Mouse (Mus musculus) spleen, postnatal 36 days (tissue): Measurements from ENCODE around the gene Erc2.
"Not testable (repeated sequence)": the region's sequence is repeated elsewhere in the genome, so short reads cannot be mapped to it uniquely, and the experiment has no call there.

Source experiments
- DNase-seq, 2 experiments: peaks; one replicate each; pipeline ENCODE4 v3.0.0; 2022; ENCODE audit warnings: low spot score in 2 of 2, mixed read lengths in 1 of 2

Gene Erc2

DNA sequence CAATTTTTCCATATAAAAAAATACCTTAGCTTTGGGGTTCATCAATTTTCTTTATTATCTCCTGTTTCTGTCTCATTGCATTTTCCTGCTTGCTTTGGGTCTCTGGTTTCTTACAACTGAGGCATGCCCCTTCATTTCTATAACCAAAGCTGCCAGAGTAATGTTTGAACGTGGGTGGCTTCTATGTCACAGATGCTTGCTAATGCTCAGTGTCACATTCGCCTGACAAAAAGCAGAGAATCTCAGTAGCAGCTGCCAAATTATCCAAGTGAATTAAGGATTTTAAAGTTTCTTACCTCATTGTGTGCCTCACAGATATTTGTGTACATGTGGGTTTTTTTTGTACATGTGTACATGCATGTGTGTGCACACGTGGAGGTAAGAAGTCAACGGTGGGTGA lies 210.0 kb downstream of the Erc2 start:
- DNase-seq, result no peak

DNA sequence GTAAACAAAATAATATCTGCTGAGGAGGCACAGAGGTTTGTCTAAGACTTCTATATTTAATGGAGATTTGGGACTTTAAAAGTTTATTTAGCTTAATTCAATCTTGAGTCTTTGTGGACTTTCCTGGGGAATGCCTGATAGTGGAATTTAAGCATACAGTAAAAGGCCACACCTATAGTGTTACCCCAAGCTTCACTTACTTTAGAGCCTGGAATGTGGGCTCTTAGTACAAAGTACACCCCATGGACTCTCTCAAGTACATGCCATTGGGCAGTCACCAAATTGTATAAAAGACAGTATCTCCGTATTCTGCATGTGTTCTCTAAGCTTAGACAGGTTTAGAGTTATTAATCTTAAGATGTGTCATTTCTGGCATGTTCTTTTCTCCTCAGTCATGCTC lies 213.1 kb downstream of the Erc2 start:
- no peak for DNase-seq

DNA sequence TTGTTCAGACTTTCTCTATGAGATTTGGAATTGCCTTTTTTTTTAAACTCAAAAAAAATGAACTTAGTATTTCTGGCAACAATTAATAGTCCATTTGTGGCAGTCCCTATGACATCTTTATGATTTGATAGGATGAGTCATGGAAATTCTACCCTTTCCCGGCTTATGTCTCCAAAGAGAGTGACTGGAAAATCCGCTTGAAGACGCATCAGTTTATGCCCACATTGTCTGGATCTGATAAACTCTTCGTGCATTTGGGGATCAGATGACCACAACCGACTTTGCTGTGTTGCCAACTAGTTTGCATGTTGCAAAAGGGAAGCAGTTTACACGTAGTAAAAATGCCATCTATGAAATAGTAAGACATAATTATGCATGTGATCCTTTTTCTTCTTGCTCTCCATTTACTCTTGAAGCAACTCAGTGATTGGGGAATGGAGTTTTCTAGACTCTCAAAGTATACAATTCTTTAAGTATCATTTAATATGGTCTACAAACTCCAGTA lies 215.4 kb downstream of the Erc2 start:
- no peak for DNase-seq

DNA sequence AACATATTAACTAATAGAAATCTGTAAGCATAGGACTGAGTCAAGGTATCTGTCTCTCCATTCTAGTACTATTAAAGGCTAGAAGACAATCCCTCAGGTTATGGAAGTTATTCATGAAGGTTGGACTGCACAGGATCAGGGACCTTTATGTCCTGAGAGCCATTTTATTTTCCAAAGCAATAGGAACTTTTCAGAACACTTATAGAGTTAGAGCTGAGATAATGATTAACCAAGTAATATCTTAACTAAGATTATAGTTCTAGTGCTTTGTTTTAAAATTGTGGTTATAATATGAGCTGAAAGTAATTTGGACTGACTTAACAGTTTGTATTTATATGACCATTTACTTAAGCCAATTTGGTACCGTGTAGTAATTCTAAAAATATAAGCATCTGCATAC lies 217.9 kb downstream of the Erc2 start:
- no peak for DNase-seq

DNA sequence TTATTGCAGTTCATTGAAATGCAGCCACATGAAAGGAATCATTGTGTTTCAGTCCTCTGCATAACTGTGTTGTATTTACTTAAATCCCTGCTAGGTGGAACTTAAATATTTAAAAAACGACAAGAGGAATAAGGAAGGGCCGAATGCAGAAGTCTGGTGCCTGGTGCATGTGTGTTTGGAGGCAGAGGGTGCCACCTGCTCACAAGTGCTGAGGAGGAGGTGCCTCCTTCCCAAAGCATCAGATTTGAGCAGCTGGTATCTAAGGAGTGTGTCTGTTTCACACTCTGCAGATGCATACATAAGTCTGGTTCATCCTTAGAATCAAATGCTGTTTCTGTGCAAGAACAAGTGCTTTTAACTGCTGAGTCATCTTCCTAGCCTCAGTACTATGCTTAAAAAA lies 224.6 kb downstream of the Erc2 start:
- DNase-seq, result no peak

DNA sequence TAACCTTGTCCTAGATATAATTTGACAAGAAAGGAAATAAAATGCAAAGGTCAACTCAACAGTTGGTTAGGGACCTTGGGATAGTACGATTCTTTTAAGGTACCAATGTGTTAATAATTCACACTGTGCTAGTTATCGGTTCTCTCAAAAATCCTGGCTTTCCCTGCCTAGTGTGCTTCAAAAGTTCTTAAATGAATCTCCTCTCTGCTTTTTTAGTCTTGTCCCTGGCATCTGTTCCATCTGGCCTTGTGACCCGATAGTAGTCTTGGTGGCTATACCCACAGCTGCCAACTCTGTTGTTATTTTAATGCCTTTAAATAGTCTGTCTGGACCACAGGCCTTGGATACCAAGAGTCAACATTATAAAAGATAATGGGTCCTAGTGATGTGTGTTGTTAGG lies 225.1 kb downstream of the Erc2 start:
- no peak for DNase-seq

DNA sequence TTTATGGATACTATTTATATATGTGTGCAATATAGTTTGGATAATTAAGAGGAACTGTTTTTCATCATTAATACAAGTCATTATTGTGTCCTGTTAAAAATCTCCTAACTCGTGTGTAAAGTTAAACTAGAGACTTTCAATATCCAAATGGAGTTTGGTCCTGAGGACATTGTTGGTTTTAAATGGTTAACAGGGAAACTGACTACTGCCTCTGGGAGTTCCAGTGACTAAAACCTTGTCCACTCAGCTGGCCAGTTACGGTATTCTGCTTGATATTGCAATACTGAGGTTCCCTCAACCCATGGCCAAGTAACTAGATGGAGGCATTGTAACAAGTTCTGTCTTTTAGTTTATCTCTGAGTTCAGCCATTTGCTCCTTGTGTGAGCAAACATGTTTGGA lies 229.0 kb downstream of the Erc2 start:
- DNase-seq, result no peak

DNA sequence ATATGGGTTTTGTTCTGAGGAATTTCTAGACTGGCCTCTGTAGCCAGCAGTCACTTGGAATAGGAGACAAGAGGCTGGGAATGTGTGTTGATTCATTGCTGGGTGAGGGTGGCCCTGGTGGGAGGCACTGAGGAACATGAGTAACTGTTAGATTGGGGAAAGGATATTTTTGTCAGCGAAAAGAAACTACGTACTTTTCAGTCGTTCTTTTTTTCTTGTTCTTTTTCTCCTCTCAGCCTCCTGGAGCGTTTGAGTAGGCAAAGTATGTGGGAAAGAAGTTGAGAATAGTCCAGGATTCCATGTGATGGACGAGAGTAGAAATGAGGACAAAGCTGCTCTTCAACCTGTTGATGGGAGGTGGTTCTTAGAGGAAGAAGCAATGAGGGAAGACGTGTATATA lies 230.4 kb downstream of the Erc2 start:
- no peak for DNase-seq

DNA sequence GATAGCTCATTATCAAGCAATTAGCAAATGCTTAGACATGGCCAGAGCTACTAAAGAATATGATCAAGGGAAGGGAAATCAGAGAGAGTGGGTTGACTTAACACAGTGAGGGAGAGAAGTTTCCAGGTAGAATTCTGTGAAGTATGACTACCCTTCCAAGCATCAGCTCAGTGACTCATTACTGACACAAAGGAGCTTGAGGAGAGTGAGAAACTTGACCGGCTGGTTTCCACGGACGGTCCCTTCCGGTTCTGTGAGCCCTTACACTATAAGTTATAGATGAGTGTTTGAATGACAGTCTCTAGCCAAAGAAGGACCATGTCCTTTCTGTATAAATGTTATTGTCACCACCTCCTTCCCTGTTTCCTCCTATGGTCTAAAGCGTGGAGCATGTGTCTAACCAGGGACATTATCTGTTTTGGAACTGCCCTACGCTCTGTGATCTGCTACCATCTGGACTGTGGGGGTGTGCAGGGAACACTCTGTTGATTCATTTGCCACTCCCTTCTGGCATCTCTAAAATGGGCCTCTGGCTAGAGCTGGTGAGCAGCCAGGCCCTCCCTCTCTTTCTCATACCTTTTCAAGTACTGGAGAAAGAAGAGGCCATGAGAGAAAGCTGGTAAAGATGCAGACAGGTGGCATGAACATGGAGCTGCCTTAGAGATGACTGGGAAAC lies 238.3 kb downstream of the Erc2 start:
- no peak for DNase-seq

DNA sequence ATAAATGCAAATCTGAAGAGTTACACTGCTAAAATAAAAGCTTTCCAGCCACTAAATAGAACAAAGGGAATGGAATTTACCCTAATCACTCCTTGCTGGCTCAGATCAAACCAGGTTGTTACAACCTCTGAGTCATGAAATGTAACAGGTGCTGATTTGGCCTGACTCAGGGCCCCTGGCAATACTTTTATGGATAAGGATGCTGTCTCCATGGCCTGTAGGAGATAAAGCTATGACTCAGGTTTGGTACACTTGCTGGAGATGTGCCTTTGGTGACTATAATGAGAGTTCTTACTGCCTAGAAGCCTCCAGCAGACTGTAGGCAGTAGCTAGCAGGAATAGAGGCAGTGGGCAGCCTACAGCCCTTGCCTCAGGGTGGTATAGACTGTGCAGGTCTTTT lies 240.1 kb downstream of the Erc2 start:
- no peak for DNase-seq

DNA sequence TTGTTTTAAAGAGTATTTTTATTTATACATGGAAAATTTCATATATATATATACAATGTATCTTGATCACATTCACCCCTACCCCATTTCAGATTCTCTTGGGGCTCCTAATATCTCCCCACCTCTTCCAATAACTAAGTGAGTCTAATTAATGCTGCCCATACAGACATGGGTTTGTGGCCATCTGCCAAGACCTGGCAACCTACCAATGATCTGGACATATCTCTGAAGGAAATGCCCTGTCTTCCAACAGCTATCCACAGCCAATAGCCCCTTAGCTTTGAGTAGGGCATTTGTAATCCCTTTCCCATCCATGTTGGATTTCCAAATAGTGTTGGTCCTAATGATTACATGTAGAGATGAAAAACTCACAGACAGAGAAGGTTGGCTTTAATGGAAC lies 245.2 kb downstream of the Erc2 start:
- no peak for DNase-seq

DNA sequence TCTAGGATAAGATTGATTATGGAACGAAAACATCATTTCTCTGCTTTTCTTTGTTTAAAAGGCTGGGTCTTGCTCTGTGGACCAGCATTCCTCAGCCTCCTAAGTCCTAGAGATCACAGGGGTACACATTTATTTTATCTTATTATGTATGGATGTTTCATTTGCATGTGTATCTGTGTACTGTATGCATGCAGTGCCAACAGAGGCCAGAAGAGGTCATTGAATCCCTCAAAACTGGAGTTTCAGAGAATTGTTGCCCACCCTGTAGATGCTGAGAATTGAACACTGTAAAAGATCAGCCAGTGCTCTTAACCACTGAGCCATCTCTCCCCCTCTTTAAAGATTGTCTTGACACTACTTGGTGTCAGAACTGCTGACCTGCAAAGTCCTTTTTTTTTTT lies 251.4 kb downstream of the Erc2 start:
- DNase-seq, result no peak

DNA sequence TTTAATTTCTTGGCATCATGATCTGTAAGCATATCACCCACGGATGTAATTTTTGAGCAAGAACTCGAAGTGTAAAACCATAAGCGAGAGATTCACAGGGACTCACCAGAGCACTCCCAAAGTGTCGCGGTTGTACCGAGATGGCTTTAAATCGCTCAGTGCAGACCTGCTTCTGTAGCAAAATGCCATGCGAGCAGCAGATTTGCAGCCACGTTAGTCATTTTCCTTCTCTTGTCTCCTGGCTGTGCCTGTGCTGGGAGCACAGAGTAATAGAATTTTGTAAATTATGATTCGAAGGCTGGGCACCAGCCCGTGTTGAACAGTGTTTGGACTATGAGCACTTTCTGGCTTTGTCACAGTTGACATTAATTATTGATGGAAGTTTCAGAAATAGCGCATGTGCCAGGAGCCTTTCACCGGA lies 253.8 kb downstream of the Erc2 start:
- DNase-seq, result no peak

DNA sequence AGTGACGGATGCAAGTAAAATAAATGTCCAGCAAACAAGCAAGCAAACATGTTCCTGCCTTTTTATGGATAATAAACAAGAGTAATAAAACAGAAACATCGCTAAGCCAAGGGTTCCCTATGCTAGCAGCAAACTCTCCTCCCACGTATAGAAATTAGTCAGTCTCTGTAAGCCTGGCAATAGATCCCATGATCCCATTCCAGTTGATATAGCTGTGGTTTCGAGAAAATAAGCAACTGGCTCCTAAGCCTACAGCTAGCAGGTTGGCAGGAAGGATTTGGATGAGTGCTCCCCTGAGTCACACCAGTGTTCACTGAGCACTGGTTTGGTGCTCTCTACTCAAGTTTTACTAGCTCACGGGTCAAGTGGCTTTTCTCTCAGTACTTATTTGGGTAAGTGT lies 259.7 kb downstream of the Erc2 start:
- DNase-seq, result no peak

DNA sequence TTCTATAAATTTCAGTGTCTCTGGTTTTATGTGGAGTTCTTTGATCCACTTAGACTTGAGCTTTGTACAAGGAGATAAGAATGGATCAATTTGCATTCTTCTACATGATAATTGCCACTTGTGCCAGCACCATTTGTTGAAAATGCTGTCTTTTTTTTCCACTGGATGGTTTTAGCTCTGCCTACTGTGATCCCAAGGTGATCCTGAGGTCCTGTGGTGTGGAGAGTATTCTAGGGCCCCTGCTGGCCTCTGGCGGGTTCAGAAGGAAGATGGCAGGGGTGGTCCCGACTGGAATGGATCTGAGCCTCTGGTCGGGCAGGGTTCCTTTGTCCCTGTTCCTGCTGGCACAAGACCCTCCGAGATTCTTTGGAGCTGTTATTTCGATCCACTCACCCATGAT lies 264.1 kb downstream of the Erc2 start:
- DNase-seq, result not testable (repeated sequence)

DNA sequence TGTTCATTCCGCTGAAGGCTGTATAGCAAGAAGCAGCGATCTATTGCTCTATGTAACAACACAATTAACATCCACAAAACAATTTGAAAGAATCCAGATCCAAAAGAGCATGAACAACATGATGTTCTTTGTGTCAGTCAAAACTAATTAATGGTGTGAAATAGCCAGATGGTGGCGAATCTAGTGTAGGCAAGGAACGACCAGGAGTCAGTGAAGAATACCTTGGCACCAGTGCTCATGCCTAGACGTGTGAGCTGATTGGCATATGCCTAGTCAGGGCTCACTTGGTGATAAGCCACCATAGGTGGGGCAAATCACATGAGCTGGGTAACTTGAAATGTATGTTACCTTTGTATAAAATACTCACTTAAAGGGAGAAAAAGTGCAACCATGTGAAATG lies 265.3 kb downstream of the Erc2 start:
- no peak for DNase-seq

DNA sequence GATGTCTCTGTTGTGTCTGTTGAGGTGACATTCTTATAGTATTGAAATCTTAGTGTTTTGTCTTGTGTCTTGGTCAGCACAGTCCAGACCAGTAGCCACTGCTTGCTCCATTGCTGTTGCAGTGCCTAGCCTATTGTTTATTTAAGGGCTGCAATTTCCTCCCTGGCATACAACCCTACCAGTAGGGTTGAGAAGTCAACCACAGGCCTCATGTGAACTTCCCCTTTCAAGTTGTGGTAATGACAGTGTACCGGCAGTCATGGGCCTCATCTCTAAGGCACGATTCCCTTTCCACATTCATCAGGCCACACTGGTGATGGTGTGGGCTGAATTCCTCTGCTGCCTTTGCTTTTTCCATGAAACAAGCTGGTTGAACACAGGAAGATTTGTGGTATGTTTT lies 267.4 kb downstream of the Erc2 start:
- peak in 1 of 2 experiments; percentile 15 for DNase-seq

DNA sequence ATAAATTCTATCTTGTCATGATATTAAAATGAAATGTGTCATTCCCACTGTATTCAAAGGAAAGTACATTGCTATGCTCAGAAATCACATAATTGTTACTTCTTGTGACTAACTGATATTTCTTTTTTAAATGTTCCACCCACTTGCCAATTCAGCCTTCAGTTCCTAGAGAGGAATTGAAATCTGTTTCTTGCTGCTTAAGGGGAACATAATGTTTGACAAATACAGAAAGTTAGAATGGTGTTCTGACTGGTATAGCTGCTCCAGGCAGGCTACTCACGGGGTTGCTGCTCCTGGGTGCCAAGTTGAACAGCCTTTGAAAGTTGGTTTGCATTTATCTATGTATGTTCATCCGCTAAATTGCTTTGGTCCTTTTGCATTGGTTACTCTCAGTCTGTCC lies 270.2 kb downstream of the Erc2 start:
- DNase-seq, result no peak

DNA sequence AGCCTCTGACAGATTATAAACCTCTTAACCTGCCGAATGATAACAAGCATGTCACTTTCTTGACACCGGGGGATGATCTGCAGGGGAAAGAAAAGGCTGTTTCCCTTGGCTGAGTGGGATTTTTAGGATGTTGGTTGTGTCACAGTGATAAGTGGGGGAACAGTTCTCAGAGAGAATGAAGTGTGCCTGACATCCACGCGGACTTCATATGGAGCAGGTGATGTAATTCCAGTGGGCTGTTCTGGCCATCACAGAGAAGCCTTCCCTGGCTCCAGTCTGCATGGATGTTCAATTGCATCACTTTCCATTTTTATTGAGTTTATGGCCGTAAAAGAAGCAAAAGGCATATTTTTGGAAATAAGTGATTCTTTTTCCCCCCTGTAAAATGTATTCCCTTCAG lies 279.5 kb downstream of the Erc2 start:
- DNase-seq, result no peak

DNA sequence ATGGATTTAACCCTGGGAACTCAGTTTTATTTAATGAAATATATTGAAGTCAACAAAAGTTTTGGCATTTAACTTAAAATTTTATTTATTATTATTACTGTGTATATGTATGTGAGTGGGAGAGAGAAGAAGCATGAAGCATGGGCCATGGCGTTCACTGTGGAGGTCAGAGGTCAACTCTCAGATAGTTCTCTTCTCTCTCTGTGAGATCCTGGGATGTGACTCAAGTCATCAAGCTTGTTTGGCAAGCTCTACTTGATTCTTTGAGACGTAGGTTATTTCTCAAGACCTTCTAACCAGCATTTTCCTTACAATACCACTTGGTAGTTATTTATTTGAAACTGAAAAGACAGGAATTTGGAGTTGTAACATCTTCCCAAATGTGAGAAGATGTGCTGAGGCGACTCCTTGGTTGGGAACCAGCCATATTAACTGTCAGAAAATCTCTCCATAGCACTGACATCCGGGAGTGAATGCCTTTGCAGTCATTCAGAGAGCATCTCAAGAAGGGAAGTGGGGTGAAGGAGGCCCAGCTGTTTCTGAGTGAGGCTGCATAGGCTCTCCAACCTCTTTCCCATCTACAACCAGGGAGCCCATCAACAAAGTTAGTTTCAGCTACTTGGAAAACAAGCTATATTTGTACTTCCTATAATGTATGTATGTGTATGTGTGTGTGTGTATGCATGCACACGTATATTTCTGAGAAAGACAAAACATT lies 299.6 kb downstream of the Erc2 start:
- DNase-seq, result no peak

DNA sequence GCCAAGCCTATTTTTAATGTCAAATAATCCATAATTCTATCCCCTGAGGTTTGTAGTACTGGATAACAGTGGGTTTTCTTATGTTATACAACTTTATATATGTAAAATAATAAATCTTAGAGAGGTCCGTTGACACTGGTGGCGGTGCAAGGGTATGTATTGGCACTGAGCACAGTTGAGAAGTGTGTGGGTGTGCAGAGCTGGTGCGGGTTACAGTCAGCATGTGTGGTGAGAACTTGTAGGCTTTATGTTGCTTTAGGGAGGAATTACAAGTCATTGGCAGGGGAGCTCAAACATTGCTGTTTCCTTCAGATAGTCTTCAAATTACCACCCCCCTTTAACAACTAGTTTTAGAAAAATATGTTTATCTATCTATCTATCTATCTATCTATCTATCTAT lies 305.1 kb downstream of the Erc2 start:
- no peak for DNase-seq

DNA sequence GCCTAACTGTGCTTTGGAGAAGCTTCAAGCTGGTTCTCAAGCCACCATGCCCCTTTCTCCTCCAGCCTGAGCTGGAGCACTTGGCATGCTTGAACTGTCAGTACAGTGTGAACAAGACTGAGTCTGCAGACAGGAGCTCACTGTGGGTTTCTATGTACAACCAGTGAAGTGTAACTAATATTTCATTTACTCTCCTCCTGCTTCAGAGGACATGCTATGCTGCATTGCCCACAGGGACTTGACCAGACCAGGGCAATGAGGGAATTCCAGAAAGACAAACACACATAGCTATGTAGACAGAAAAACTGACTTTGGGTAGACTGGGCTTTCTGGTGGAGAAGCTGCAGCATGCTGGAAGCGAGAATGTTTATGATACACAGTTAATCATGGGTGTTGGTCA lies 311.3 kb downstream of the Erc2 start:
- DNase-seq, result no peak

DNA sequence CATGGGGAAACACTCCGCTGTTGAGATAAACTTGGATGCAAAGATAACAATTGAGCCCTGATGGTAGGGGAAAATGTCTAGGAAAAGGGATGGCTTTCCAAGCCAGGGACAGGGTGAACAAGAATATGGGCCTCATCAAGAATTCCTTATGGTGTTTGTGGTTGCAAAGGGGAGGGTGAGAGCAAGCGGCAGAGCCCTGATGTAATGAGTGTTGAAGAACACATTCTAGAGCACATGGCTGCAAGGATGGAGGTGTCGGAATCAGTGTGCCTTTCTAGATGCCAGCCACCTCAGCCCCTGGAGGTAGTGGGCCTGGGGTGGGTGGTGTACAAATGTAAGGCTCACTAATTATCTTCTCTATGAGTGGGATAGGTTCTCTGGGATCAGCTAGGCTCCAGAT lies 313.5 kb downstream of the Erc2 start:
- DNase-seq, result no peak

DNA sequence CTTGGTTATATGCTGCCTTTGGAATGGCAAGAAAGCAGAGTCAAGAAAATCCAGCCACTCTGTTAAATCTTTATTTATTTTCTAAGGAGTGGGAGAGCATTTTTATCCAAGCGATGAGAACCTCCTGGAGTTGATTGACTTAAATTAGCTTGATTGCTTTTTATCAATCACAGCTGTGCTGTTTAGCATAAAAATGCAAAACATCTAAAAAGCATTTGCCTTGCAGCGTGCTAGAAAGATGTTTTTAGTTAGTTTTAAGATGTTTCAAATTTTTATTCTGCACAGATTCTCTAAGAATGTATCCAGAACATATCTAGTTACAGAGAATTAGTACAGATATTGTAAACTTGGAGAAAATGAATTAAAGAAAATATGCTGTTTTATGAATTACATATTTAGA lies 315.7 kb downstream of the Erc2 start:
- DNase-seq, result no peak
